ENCODE assay signal across 10 mouse cellular contexts in genomic region chr16:50072853-50073360, GRCm38 (mm10).
DNase-seq lines count a peak whose midpoint lies in the region; ATAC-seq and TF ChIP-seq lines count a peak whose summit lies in the region.
"Had no signal": no experiment of that assay in that cellular context is flagged by ENCODE, and none has a peak within 500 bp of the region (broad histone marks: within the 10 kb centered on the region; RNA-seq: fewer than 3 reads in every experiment).

No protein-coding gene starts in this region.

- 0 out of 2 replicates have a peak, but pooled peaks cover 3% of the 10 kb centered on the region for H3K27me3 ChIP-seq in forebrain, embryonic 12.5 days
- no peaks in the 10 kb centered on the region for H3K27me3 ChIP-seq in hindbrain, embryonic 16.5 days (replicated peaks; ENCODE audit: control insufficient read depth, insufficient read depth, low read length)
- no peaks in the 10 kb centered on the region for H3K27me3 ChIP-seq in midbrain, postnatal 0 days (ENCODE audit: insufficient read depth, low read length)
- H3K27me3 ChIP-seq in thymus, adult 2 months (ENCODE audit: control insufficient read depth, insufficient read depth, low read length) = no peaks in the 10 kb centered on the region

- peak; percentile 13 for DNase-seq in embryo, embryonic 10 days (ENCODE audit: low spot score)
- DNase-seq in embryo, embryonic 11 days = no peak
- DNase-seq in midbrain, postnatal 0 days (ENCODE audit: low spot score) = no peak
- DNase-seq in layer of hippocampus, adult 18-20 months (ENCODE audit: low spot score in 2 of 2) = no peak
- DNase-seq in thymus, adult 2 months = no peak
- no peak for DNase-seq in cerebellum, postnatal 25 days
- DNase-seq: adrenal gland, postnatal 10 days had no signal

- H3K4me3 ChIP-seq in forebrain, embryonic 12.5 days (replicated peaks) = peak overlapping the region; percentile 20
- no peak overlapping the region; the same call in 1 of the 2 replicates for H3K4me3 ChIP-seq in hindbrain, embryonic 16.5 days (ENCODE audit: low read length)
- no peak overlapping the region; the same call in 1 of the 2 replicates for H3K4me3 ChIP-seq in midbrain, postnatal 0 days (ENCODE audit: low read depth, low read length)
- no peak overlapping the region for H3K4me3 ChIP-seq in thymus, adult 2 months (ENCODE audit: control insufficient read depth, insufficient read depth, low read length)
- H3K4me3 ChIP-seq: heart, embryonic 10.5 days had no signal

- 14% methylated on average over 14 of the region's 14 CpGs for WGBS in forebrain, embryonic 12.5 days
- WGBS in hindbrain, embryonic 16.5 days = 29% methylated on average over 13 of the region's 14 CpGs
- WGBS in midbrain, postnatal 0 days = 27% methylated on average over 14 of the region's 14 CpGs
- WGBS in thymus, adult 2 months = 93% methylated on average over 14 of the region's 14 CpGs

- no peak overlapping the region for H3K9ac ChIP-seq in forebrain, embryonic 12.5 days
- peak overlapping the region; percentile 38 for H3K9ac ChIP-seq in hindbrain, embryonic 16.5 days (ENCODE audit: low read depth, low read length)
- H3K9ac ChIP-seq in midbrain, postnatal 0 days (replicated peaks; ENCODE audit: low read length, poor library complexity, severe bottlenecking) = no peak overlapping the region

- TF ChIP-seq CTCF in midbrain, postnatal 0 days (IDR thresholded peaks at IDR 0.05) = no peak
- no peak for TF ChIP-seq CTCF in thymus, adult 2 months (IDR thresholded peaks at IDR 0.05; ENCODE audit: borderline replicate concordance, control insufficient read depth, extremely low read depth, insufficient read depth, low read length, poor library complexity)

- no peaks in the 10 kb centered on the region for H3K9me3 ChIP-seq in forebrain, embryonic 12.5 days
- H3K9me3 ChIP-seq in hindbrain, embryonic 16.5 days (ENCODE audit: control insufficient read depth, low read length) = no peaks in the 10 kb centered on the region
- H3K9me3 ChIP-seq in midbrain, postnatal 0 days (ENCODE audit: low read length) = no peaks in the 10 kb centered on the region
- H3K9me3 ChIP-seq: heart, embryonic 10.5 days had no signal

- H3K36me3 ChIP-seq in forebrain, embryonic 12.5 days (replicated peaks) = no peaks in the 10 kb centered on the region
- no peaks in the 10 kb centered on the region for H3K36me3 ChIP-seq in hindbrain, embryonic 16.5 days (ENCODE audit: control insufficient read depth, insufficient read depth, low read length)
- H3K36me3 ChIP-seq in midbrain, postnatal 0 days (ENCODE audit: insufficient read depth, low read length) = no peaks in the 10 kb centered on the region
- no peaks in the 10 kb centered on the region for H3K36me3 ChIP-seq in thymus, adult 2 months (ENCODE audit: control insufficient read depth, insufficient read depth, low read length)
- H3K36me3 ChIP-seq: heart, embryonic 10.5 days had no signal

- peak; percentile 19; the same call in 1 of the 2 replicates for ATAC-seq in forebrain, embryonic 12.5 days (ENCODE audit: low FRiP score)
- no peak for ATAC-seq in hindbrain, embryonic 16.5 days
- no peak for ATAC-seq in midbrain, postnatal 0 days (ENCODE audit: low FRiP score)

- peak overlapping the region; percentile 46 for H3K4me2 ChIP-seq in forebrain, embryonic 12.5 days
- H3K4me2 ChIP-seq in hindbrain, embryonic 16.5 days (ENCODE audit: low read length) = peak overlapping the region; percentile 46
- peak overlapping the region; percentile 35 for H3K4me2 ChIP-seq in midbrain, postnatal 0 days (ENCODE audit: low read depth, low read length, poor library complexity, severe bottlenecking)

- peaks cover 8% of the 10 kb centered on the region; the same call in 1 of the 2 replicates for H3K4me1 ChIP-seq in forebrain, embryonic 12.5 days
- H3K4me1 ChIP-seq in hindbrain, embryonic 16.5 days (ENCODE audit: control insufficient read depth, insufficient read depth, low read depth, low read length) = peaks cover 3% of the 10 kb centered on the region; the same call in 1 of the 2 replicates
- H3K4me1 ChIP-seq in midbrain, postnatal 0 days (ENCODE audit: insufficient read depth, low read length) = no peaks in the 10 kb centered on the region
- peaks cover 4% of the 10 kb centered on the region for H3K4me1 ChIP-seq in thymus, adult 2 months (replicated peaks; ENCODE audit: control insufficient read depth, insufficient read depth, low read length)

- H3K27ac ChIP-seq in forebrain, embryonic 12.5 days = no peak overlapping the region
- H3K27ac ChIP-seq in hindbrain, embryonic 16.5 days (ENCODE audit: low read depth, low read length) = no peak overlapping the region
- H3K27ac ChIP-seq in midbrain, postnatal 0 days (ENCODE audit: low read depth, low read length) = no peak overlapping the region
- no peak overlapping the region for H3K27ac ChIP-seq in thymus, adult 2 months (ENCODE audit: control insufficient read depth, insufficient read depth, low read length)
- H3K27ac ChIP-seq: heart, embryonic 10.5 days had no signal

- no peak for TF ChIP-seq POLR2A in thymus, adult 2 months (IDR thresholded peaks at IDR 0.05; ENCODE audit: control insufficient read depth, extremely low read depth, insufficient read depth, low read length, poor library complexity)
